Mouse (Mus musculus): Measurements from ENCODE around the gene Prcc. TPM values are rescaled to one million over a fixed set of nuclear protein-coding genes. Genes with fewer than 3 reads are reported as not detected.
A peak's percentile ranks its signal among the peaks of the same experiment; 100 is the strongest.

Prcc gene
- polyA plus RNA-seq, 1 experiment from 2014 or later: 16.5 TPM

DNA sequence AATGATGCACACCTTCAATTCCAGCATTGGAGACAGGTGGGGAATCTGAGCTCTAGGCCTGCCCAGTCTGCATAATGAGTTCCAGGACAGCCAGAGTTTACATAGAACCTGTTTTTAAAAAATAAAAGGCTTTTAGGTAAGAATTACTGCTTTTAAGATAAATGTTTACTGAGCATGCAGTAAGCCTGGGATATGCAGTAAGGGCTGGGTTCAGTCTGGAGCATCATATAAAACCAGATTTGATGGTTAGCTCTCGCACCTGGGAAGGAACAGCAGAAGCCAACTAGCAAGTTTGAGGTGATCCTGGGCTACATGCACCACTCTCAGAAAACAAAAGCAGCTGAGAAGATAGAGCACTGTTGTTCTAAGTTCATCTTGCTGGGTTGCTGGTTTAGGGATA, 33.1 kb upstream of the Prcc start:
- Histone ChIP-seq H3K4me2 (replicated peaks) (no peak overlapping the region), H3K4me1 (0 out of 2 replicates have a peak, but pooled peaks cover 3% of the 10 kb centered on the region), H3K4me3 (replicated peaks) (no peak overlapping the region), H3K9ac (no peak overlapping the region), H3K36me3 (peaks cover 49% of the 10 kb centered on the region), H3K9me3 (replicated peaks) (no peaks in the 10 kb centered on the region), H3K27ac (replicated peaks) (no peak overlapping the region), H3K27me3 (no peaks in the 10 kb centered on the region)
- WGBS: 88% methylated on average over 1 of the region's 1 CpGs
- no peak for ATAC-seq (ENCODE audit: insufficient number of reproducible peaks, low FRiP score, low TSS enrichment, low read depth)

DNA sequence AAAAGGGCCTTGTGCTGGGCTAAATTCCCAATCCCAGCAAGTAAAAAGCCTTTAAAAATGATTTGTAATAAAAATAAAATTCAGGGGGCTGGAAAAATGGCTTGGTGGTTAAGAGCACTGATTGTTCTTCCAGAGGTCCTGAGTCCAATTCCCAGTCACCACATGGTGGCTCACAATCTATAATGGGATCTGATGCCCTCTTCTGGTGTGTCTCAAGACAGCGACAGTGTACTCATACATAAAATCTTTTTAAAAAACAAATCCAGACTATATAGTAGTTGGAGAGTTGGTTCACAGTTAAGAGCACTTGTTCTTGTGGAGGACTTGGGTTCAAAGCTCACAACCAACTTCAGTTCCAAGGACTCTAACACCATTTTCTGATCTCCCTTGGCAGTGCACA, 31.6 kb upstream of the Prcc start:
- H3K9ac ChIP-seq: no peak overlapping the region
- H3K27ac ChIP-seq (replicated peaks): no peak overlapping the region
- ATAC-seq (ENCODE audit: insufficient number of reproducible peaks, low FRiP score, low TSS enrichment, low read depth): no peak
- H3K27me3 ChIP-seq: no peaks in the 10 kb centered on the region
- H3K9me3 ChIP-seq (replicated peaks): no peaks in the 10 kb centered on the region
- H3K4me3 ChIP-seq (replicated peaks): no peak overlapping the region
- peaks cover 40% of the 10 kb centered on the region for H3K36me3 ChIP-seq
- H3K4me1 ChIP-seq: peaks cover 3% of the 10 kb centered on the region; the same call in 1 of the 2 replicates
- WGBS: 87% methylated on average over 1 of the region's 1 CpGs
- no peak overlapping the region for H3K4me2 ChIP-seq (replicated peaks)

DNA sequence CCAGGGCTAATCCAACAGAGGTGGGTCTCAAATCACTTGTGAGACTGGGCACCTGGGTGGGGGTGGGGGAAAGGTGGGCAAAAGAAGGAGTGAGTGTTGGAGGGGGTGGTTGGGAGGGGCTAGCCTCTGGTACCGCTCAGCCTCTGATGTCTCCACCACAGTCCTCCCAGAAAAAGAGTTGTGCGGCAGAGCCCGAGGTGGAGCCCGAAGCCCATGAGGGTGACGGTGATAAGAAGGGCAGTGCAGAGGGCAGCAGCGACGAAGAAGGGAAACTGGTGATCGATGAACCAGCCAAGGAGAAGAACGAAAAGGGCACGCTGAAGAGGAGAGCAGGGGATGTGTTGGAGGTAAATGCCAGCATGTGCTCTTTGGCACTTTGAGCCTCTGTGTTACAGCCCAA, 28.5 kb upstream of the Prcc start:
- no peak for ATAC-seq (ENCODE audit: insufficient number of reproducible peaks, low FRiP score, low TSS enrichment, low read depth)
- H3K27ac ChIP-seq (replicated peaks): no peak overlapping the region
- WGBS: 95% methylated on average over 10 of the region's 10 CpGs
- peaks cover 40% of the 10 kb centered on the region for H3K36me3 ChIP-seq
- no peak overlapping the region for H3K4me3 ChIP-seq (replicated peaks)
- H3K9ac ChIP-seq: no peak overlapping the region
- H3K4me2 ChIP-seq (replicated peaks): no peak overlapping the region
- H3K9me3 ChIP-seq (replicated peaks): no peaks in the 10 kb centered on the region
- no peaks in the 10 kb centered on the region for H3K27me3 ChIP-seq
- H3K4me1 ChIP-seq: peaks cover 30% of the 10 kb centered on the region

DNA sequence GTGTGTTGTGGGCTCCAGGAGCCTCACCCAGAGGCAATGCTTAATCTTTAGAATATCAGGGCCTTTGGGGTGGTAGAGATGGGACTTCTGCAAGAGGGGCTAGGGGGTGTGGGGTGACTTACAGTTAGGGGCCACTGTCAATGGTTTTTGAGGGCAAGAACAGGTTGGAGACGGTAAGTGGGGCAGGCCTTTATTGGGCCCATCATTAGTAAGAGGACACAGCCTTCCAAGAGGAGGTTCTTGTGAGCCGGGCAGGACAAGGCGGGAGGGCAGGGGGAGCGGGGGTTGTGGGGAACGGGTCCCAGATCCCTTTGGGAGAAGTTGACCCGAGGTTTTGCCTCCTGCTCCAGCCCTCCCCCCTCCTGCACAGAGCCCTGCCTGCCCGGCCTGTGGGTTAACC, 28.1 kb upstream of the Prcc start:
- Histone ChIP-seq H3K4me3 (replicated peaks) (no peak overlapping the region), H3K9ac (no peak overlapping the region), H3K4me1 (peaks cover 33% of the 10 kb centered on the region), H3K27me3 (no peaks in the 10 kb centered on the region), H3K36me3 (peaks cover 40% of the 10 kb centered on the region), H3K4me2 (replicated peaks) (no peak overlapping the region), H3K9me3 (replicated peaks) (no peaks in the 10 kb centered on the region), H3K27ac (replicated peaks) (no peak overlapping the region)
- 83% methylated on average over 7 of the region's 7 CpGs for WGBS
- no peak for ATAC-seq (ENCODE audit: insufficient number of reproducible peaks, low FRiP score, low TSS enrichment, low read depth)

DNA sequence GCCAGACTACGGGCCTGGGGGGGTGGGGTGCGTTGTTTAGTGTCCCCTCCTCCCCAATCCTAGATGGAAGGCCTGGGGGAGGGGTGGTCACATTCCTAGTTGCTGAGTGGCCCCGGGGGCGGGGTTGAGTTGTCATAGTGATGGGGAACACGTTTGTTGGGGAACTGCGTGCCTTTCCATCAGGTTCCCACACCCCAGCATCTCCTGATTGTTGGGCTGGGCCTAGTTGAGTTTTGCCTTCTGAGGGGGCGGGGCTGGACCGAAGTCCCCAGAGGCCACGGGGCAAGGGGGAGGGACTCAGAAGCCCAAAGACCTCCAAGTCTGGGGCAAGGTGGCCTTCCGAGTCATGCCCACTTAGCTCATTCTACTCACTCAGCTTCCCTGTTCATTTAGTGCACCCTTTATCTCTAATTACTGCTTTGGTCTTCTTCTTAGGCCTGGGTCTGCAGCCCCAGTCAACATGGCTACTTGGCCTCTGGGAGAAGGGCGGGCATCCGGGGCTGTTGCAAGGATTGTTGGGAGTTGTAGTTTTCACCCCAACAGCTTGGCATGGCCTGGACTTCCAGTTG, 25.2 kb upstream of the Prcc start:
- WGBS: 11% methylated on average over 12 of the region's 12 CpGs

DNA sequence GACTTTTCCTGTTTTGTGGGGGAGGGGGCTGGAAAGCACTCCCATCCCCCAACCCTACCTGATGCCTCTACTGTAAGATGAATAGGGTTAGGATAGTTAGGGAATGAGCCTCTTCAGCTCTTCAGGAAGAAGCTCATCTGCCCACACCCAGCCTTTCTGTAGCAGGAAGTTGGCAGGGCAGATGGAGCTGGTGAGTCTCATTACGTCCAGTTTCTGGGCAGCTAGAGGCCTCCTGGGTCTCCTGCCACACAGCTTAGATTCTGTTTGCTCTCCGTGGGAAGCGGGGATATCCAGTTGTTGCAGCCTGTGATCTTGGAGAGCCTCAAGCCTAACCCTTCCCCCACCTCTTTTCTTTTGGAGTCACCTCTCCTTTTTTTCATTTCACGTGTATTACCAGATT, 24.5 kb upstream of the Prcc start:
- no peak for ATAC-seq (ENCODE audit: insufficient number of reproducible peaks, low FRiP score, low TSS enrichment, low read depth)
- peak overlapping the region; percentile 98 for H3K27ac ChIP-seq (replicated peaks)

More for the DNA sequence above, 25.2 kb upstream of the Prcc start:
- H3K9ac ChIP-seq: no peak overlapping the region
- H3K27ac ChIP-seq (replicated peaks): peak overlapping the region; percentile 98
- ATAC-seq (ENCODE audit: insufficient number of reproducible peaks, low FRiP score, low TSS enrichment, low read depth): peak; percentile 2; the same call in 1 of the 2 replicates
- peaks cover 25% of the 10 kb centered on the region for H3K36me3 ChIP-seq
- peaks cover 43% of the 10 kb centered on the region for H3K4me1 ChIP-seq
- no peaks in the 10 kb centered on the region for H3K27me3 ChIP-seq
- H3K4me3 ChIP-seq (replicated peaks): peak overlapping the region; percentile 32
- no peaks in the 10 kb centered on the region for H3K9me3 ChIP-seq (replicated peaks)
- H3K4me2 ChIP-seq (replicated peaks): peak overlapping the region; percentile 51

DNA sequence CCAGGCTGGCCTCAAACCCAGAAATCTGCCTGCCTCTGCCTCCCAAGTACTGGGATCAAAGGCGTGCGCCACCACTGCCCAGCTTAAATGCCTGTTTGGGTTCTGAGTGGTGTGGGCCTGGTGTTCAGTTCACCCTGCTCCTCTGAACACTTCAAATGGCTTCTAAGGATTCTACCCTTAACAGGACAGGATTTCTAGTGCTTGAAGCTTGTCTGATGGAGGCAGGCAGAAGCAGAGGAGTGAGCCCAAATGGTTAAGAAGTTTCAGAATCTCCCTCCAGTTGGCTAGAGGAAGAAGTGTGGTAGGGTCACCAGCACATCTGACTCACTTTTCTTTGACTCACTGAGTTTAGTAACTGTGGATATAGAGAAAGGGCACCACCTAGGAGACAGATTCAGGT, 24.0 kb upstream of the Prcc start:
- ATAC-seq (ENCODE audit: insufficient number of reproducible peaks, low FRiP score, low TSS enrichment, low read depth): no peak
- Histone ChIP-seq H3K9me3 (replicated peaks) (no peaks in the 10 kb centered on the region), H3K4me3 (replicated peaks) (0 out of 2 replicates have a peak overlapping the region, but pooled peaks have one; percentile 32), H3K36me3 (peaks cover 15% of the 10 kb centered on the region), H3K27me3 (no peaks in the 10 kb centered on the region), H3K4me1 (peaks cover 44% of the 10 kb centered on the region), H3K27ac (replicated peaks) (peak overlapping the region; percentile 98), H3K4me2 (replicated peaks) (peak overlapping the region; percentile 51), H3K9ac (no peak overlapping the region)
- 90% methylated on average over 2 of the region's 2 CpGs for WGBS

More for the DNA sequence above, 24.5 kb upstream of the Prcc start:
- no peaks in the 10 kb centered on the region for H3K27me3 ChIP-seq
- H3K4me3 ChIP-seq (replicated peaks): peak overlapping the region; percentile 32
- H3K36me3 ChIP-seq: peaks cover 20% of the 10 kb centered on the region
- WGBS: 14% methylated on average over 4 of the region's 4 CpGs
- H3K9ac ChIP-seq: no peak overlapping the region
- H3K4me1 ChIP-seq: peaks cover 44% of the 10 kb centered on the region
- H3K9me3 ChIP-seq (replicated peaks): no peaks in the 10 kb centered on the region
- peak overlapping the region; percentile 51 for H3K4me2 ChIP-seq (replicated peaks)

DNA sequence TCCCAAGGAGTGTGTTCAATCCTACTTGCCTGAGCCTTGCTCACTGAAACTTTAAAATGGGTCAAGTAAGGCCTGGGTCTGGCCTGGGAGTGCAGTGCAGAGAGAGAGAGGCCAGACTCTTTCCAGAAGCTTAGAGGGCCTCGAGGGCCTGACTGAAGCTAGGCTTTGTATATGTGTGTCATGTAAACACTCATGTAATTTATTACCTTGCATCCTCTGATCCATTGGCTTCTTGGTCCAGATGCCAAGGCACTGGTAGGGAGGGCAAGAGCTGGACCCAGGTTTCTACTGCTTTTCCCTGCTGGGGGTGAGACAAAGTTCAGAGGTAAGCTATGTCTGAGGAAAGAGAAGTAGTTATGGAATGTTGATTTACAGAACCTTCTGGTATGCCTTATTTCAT, 22.5 kb upstream of the Prcc start:
- Histone ChIP-seq H3K9ac (peak overlapping the region; percentile 96), H3K9me3 (replicated peaks) (no peaks in the 10 kb centered on the region), H3K4me3 (replicated peaks) (peak overlapping the region; percentile 91), H3K27me3 (no peaks in the 10 kb centered on the region), H3K4me1 (peaks cover 44% of the 10 kb centered on the region), H3K4me2 (replicated peaks) (peak overlapping the region; percentile 64), H3K27ac (replicated peaks) (peak overlapping the region; percentile 98), H3K36me3 (0 out of 2 replicates have a peak, but pooled peaks cover under 1% of the 10 kb centered on the region)
- no peak for ATAC-seq (ENCODE audit: insufficient number of reproducible peaks, low FRiP score, low TSS enrichment, low read depth)
- WGBS: 0% methylated on average over 1 of the region's 1 CpGs

DNA sequence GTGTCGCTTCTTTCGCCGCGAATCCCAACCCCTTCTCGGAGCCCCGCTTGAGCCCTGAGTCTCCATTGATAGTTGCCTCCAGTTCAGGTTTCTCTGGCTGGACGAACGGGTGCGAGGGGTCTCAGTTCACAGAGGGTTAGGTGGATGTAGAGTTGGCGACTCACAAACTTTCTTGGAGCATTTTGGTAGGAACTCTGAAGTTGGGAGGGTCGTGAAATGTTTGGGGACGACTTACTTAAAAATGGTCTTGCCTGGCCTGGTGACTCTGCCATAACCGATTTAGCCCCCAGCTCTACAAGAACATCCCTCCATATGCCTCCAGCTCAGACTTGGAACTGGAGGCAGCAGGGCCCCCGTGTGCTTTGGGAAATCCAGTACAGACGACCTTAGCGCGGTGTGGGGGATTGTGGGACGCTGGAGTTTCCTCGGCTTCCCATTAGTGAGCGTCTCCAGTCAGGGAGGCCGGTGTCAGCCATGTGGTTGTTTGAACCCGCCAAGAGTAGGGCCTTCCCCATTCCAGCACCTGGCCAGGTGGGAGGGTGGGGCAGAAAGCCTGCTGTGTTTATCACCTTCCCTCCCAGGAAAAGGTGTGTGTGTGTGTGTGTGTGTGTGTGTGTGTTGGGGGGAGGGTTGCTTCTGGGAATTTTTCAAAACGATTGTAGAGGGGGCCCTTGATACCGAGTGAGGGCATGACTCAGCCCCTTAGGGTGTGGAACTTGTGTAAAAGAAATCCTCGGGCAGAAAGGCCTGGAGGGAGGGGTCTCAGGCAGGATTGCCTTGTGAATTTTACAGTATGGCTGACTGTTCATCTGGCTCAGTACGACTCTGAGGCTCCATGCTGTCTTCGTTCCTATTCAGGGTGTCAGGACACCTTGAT, 21.8 kb upstream of the Prcc start:
- under 1% methylated on average over 27 of the region's 27 CpGs for WGBS
- no peaks in the 10 kb centered on the region for H3K27me3 ChIP-seq
- H3K27ac ChIP-seq (replicated peaks): peak overlapping the region; percentile 98
- peak overlapping the region; percentile 64 for H3K4me2 ChIP-seq (replicated peaks)
- no peaks in the 10 kb centered on the region for H3K9me3 ChIP-seq (replicated peaks)
- H3K4me3 ChIP-seq (replicated peaks): peak overlapping the region; percentile 91
- no peak for ATAC-seq (ENCODE audit: insufficient number of reproducible peaks, low FRiP score, low TSS enrichment, low read depth)
- no peaks in the 10 kb centered on the region for H3K36me3 ChIP-seq
- peak overlapping the region; percentile 96 for H3K9ac ChIP-seq
- peaks cover 44% of the 10 kb centered on the region for H3K4me1 ChIP-seq

DNA sequence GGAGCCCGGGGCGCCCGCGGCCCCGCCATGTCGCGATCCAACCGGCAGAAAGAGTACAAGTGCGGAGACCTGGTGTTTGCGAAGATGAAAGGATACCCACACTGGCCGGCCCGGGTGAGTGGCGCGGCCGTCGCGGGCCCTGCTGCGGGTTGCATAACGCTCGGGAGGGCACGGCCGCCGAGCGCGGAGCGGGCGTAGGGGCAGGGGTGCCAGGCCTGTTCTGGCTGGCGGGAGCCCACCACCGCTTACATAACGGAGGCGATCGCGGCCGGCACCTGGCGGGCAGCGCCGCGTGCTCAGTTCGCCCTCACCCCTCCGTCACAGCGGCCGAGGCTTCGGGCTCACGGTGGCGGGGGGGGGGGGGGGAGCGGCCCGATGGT, 21.2 kb upstream of the Prcc start:
- no peaks in the 10 kb centered on the region for H3K27me3 ChIP-seq
- under 1% methylated on average over 46 of the region's 47 CpGs for WGBS
- no peaks in the 10 kb centered on the region for H3K9me3 ChIP-seq (replicated peaks)
- H3K4me1 ChIP-seq: peaks cover 41% of the 10 kb centered on the region
- peak overlapping the region; percentile 91 for H3K4me3 ChIP-seq (replicated peaks)
- H3K9ac ChIP-seq: peak overlapping the region; percentile 96
- H3K4me2 ChIP-seq (replicated peaks): peak overlapping the region; percentile 64
- peak; percentile 13; the same call in 1 of the 2 replicates for ATAC-seq (ENCODE audit: insufficient number of reproducible peaks, low FRiP score, low TSS enrichment, low read depth)
- H3K36me3 ChIP-seq: no peaks in the 10 kb centered on the region
- peak overlapping the region; percentile 98 for H3K27ac ChIP-seq (replicated peaks)

DNA sequence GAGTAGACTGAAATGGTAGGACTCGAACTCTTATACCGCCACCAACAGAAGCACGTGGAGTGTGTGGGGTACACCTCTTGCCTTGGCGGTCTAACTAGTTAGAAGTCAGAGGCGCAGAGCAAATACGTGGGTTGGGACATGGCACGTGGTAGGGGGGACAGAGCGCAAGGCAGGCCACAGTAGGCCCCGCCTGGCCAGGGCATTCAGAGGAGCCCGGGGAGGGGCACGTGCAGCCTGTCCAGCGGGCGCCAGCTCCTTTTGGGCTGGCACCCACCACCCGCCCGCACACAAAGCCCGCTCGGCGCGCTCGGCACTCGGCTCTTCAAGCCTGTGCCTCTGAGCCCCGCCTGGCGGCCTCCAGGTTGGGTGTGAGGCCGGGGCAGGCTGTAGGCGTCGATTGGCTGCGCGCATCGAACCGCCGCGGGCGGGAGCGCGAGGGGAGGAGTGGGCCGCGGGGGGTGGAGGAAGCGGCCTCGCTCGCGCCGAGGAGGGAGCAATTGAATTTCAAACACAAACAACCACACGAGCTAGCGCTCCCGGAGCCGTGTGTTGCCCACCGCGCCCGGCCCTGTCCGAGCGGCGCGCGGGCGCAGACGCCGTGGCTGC, 20.6 kb upstream of the Prcc start, which contains the start of gene Hdgf:
TSS of gene Hdgf (plus strand) at position 442 of the 606 bp plus-strand sequence.
- ATAC-seq (ENCODE audit: insufficient number of reproducible peaks, low FRiP score, low TSS enrichment, low read depth): peak; percentile 93
- peaks cover 36% of the 10 kb centered on the region for H3K4me1 ChIP-seq
- H3K9ac ChIP-seq: peak within 1 kb of the TSS; percentile 96
- peak within 1 kb of the TSS; percentile 98 for H3K27ac ChIP-seq (replicated peaks)
- H3K27me3 ChIP-seq: no peaks in the 10 kb centered on the region
- no peaks in the 10 kb centered on the region for H3K9me3 ChIP-seq (replicated peaks)
- under 1% methylated on average over 43 of the region's 57 CpGs for WGBS
- peak within 1 kb of the TSS; percentile 91 for H3K4me3 ChIP-seq (replicated peaks)
- peak within 1 kb of the TSS; percentile 64 for H3K4me2 ChIP-seq (replicated peaks)
- H3K36me3 ChIP-seq: no peaks in the 10 kb centered on the region

Measured in embryonic facial prominence, embryonic 15.5 days (tissue).